Mouse (Mus musculus): Measurements from ENCODE around the gene Vmn2r118. TPM values are rescaled to one million over a fixed set of nuclear protein-coding genes. Genes with fewer than 3 reads are reported as not detected.

The Vmn2r118 gene
- polyA plus RNA-seq (2012; rRNA removed), result not detected in 2 replicates

GRCm38 (mm10) chr17:55625092-55625491 lies at the start of gene Vmn2r118:
Gene Vmn2r118, minus strand, starts transcription at chr17:55625192.
- H3K27me3 ChIP-seq (ENCODE audit: control insufficient read depth, insufficient read depth, low read length), result no peaks in the 10 kb centered on the region
- WGBS, result 87% methylated on average over 3 of the region's 3 CpGs
- no peaks in the 10 kb centered on the region for H3K4me1 ChIP-seq (ENCODE audit: control insufficient read depth, insufficient read depth, low read length)
- H3K27ac ChIP-seq (ENCODE audit: insufficient read depth, low read length), result no peak within 1 kb of the TSS
- DNase-seq, result no peak
- TF ChIP-seq POLR2A (IDR thresholded peaks at IDR 0.05; ENCODE audit: borderline replicate concordance, insufficient read depth, low read length) (no peak), CTCF (IDR thresholded peaks at IDR 0.05; ENCODE audit: borderline replicate concordance, insufficient read depth, low read depth, low read length) (no peak)
- no peak within 1 kb of the TSS for H3K4me3 ChIP-seq (replicated peaks; ENCODE audit: insufficient read depth, low read depth, low read length)

DNA sequence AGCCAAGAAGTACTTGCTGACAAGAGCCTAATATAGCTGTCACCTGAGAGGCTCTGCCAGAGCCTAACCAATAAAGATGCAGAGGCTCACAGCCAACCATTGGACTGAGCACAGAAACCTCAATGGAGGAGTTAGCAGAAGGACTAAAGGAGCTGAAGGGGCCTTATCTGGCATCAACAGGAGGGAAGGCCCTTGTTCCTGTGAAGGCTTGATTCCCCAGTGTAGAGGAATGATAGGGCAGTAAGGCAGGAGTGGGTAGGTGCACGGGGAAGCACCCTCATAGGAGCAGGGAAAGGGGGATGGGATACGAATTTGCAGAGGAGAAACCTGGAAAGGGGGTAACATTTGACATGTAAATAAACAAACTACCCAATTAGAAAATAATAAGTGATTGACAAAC lies 36.1 kb upstream of the Vmn2r118 start:
- Histone ChIP-seq H3K4me3 (replicated peaks; ENCODE audit: insufficient read depth, low read depth, low read length) (no peak overlapping the region), H3K4me1 (ENCODE audit: control insufficient read depth, insufficient read depth, low read length) (no peaks in the 10 kb centered on the region), H3K27me3 (ENCODE audit: control insufficient read depth, insufficient read depth, low read length) (no peaks in the 10 kb centered on the region), H3K27ac (ENCODE audit: insufficient read depth, low read length) (no peak overlapping the region)
- DNase-seq, result no peak
- 89% methylated on average over 2 of the region's 2 CpGs for WGBS
- TF ChIP-seq CTCF (IDR thresholded peaks at IDR 0.05; ENCODE audit: borderline replicate concordance, insufficient read depth, low read depth, low read length) (no peak), POLR2A (IDR thresholded peaks at IDR 0.05; ENCODE audit: borderline replicate concordance, insufficient read depth, low read length) (no peak)

GRCm38 (mm10) chr17:55590838-55591237 lies 34.2 kb downstream of the Vmn2r118 start:
- TF ChIP-seq POLR2A (IDR thresholded peaks at IDR 0.05; ENCODE audit: borderline replicate concordance, insufficient read depth, low read length) (no peak), CTCF (IDR thresholded peaks at IDR 0.05; ENCODE audit: borderline replicate concordance, insufficient read depth, low read depth, low read length) (no peak)
- Histone ChIP-seq H3K27me3 (ENCODE audit: control insufficient read depth, insufficient read depth, low read length) (no peaks in the 10 kb centered on the region), H3K4me3 (replicated peaks; ENCODE audit: insufficient read depth, low read depth, low read length) (no peak overlapping the region), H3K27ac (ENCODE audit: insufficient read depth, low read length) (no peak overlapping the region), H3K4me1 (ENCODE audit: control insufficient read depth, insufficient read depth, low read length) (no peaks in the 10 kb centered on the region)
- 74% methylated on average over 1 of the region's 1 CpGs for WGBS
- DNase-seq, result no peak

GRCm38 (mm10) chr17:55561774-55562173 lies 63.2 kb downstream of the Vmn2r118 start:
- no peak overlapping the region for H3K27ac ChIP-seq (ENCODE audit: insufficient read depth, low read length)
- no peaks in the 10 kb centered on the region for H3K4me1 ChIP-seq (ENCODE audit: control insufficient read depth, insufficient read depth, low read length)
- 55% methylated on average over 2 of the region's 2 CpGs for WGBS
- H3K4me3 ChIP-seq (replicated peaks; ENCODE audit: insufficient read depth, low read depth, low read length), result no peak overlapping the region
- no peak for DNase-seq
- TF ChIP-seq POLR2A (IDR thresholded peaks at IDR 0.05; ENCODE audit: borderline replicate concordance, insufficient read depth, low read length) (no peak), CTCF (IDR thresholded peaks at IDR 0.05; ENCODE audit: borderline replicate concordance, insufficient read depth, low read depth, low read length) (no peak)
- no peaks in the 10 kb centered on the region for H3K27me3 ChIP-seq (ENCODE audit: control insufficient read depth, insufficient read depth, low read length)

DNA sequence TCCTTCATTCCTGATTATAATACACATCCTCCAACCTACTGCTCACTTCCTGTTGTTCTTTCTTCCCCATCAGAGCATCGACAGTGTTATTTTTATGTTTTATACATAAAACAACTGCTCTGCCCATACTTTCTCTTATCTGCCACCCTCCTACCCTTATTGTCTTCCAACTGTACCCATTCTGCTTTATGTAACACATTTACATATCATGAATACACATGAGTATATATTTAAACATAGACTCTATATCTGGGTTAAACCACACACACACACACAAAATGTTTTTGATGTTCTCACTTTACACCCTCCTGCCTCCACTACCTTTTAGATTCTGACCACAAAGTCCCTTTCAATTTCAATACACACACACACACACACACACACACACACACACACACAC lies 76.5 kb downstream of the Vmn2r118 start:
- Histone ChIP-seq H3K27ac (ENCODE audit: insufficient read depth, low read length) (no peak overlapping the region), H3K27me3 (ENCODE audit: control insufficient read depth, insufficient read depth, low read length) (no peaks in the 10 kb centered on the region), H3K4me1 (ENCODE audit: control insufficient read depth, insufficient read depth, low read length) (no peaks in the 10 kb centered on the region), H3K4me3 (replicated peaks; ENCODE audit: insufficient read depth, low read depth, low read length) (no peak overlapping the region)
- WGBS, result 74% methylated on average over 1 of the region's 1 CpGs
- TF ChIP-seq POLR2A (IDR thresholded peaks at IDR 0.05; ENCODE audit: borderline replicate concordance, insufficient read depth, low read length) (no peak), CTCF (IDR thresholded peaks at IDR 0.05; ENCODE audit: borderline replicate concordance, insufficient read depth, low read depth, low read length) (no peak)
- no peak for DNase-seq

Other genes with a start within 250 kb of the Vmn2r118 start
- gene St6gal2, start 179.8 kb downstream of the Vmn2r118 start, polyA plus RNA-seq (2012; rRNA removed), result 2.4 and 3.1 TPM in 2 replicates
- gene Pot1b, start 87.4 kb upstream of the Vmn2r118 start, polyA plus RNA-seq (2012; rRNA removed), result 7.1 and 7.4 TPM in 2 replicates
- 0.10 TPM in 1 of 2 replicates, not detected in the other for gene Adgre4, start 124.8 kb upstream of the Vmn2r118 start, polyA plus RNA-seq (2012; rRNA removed)